Mouse (Mus musculus): ENCODE results near the gene Neurod2.

DNA sequence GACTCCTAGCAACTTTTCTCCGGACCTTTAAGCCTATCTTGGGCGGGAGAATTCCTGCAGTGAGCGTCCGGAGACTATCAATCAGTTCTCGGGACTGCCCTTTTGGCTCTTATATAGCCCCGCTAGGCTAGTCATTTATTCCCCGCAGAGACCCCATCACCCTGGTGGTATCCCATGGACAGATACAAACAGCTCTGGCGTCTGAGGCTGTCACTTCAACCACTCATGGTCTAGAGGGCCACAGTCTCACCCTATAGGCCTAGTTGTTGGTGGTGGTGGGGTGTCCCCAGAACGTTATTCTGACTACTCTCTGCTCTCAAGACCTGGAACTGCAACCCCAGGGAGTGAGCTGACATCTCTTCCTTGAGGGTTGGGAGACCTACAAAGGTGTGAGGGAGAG is 19.9 kb upstream of the Neurod2 start:
- TF ChIP-seq CTCF (IDR thresholded peaks at IDR 0.05; ENCODE audit: low read depth) (no peak), EP300 (IDR thresholded peaks at IDR 0.05; ENCODE audit: low read depth) (no peak)

Data from liver, embryonic 14.5 days (tissue).